Mouse (Mus musculus) stomach, postnatal 0 days (tissue): ENCODE data around the gene Use1.

Source experiments
- CTCF ChIP-seq: IDR thresholded peaks from 2 replicates; pipeline ENCODE4 v1.5.1; 2016; ENCODE audit warnings: antibody characterized with exemption, low read depth, mild to moderate bottlenecking, moderate library complexity
- EP300 ChIP-seq: optimal IDR thresholded peaks from 2 replicates; pipeline ENCODE3; 2016; ENCODE audit warnings: antibody characterized with exemption

GRCm38 (mm10) chr8:71379512-71380075 lies 12.9 kb downstream of the Use1 start:
- TF ChIP-seq CTCF: no peak
- TF ChIP-seq EP300: no peak
